Mouse (Mus musculus) heart, embryonic 15.5 days (tissue): ENCODE results near the gene Pde4b. TPM values are rescaled to one million over a fixed set of nuclear protein-coding genes. Genes with fewer than 3 reads are reported as not detected.
"Not testable (repeated sequence)": the region's sequence is repeated elsewhere in the genome, so short reads cannot be mapped to it uniquely, and the experiment has no call there.

Experiments used
- ATAC-seq: fragments of 200-750 bp; cut with Nextera tagmentation; replicated peaks from 2 replicates; pipeline ENCODE4 v1.8.0; 2017; ENCODE audit warnings: low read depth, moderate TSS enrichment; ENCODE audit not compliant: insufficient number of reproducible peaks, insufficient read depth, low FRiP score
- H3K27ac ChIP-seq: fragments of 300-500 bp; sonication (generic); 2 replicates; pipeline ENCODE4 v1.5.1; 2015; ENCODE audit warnings: mild to moderate bottlenecking, inconsistent platforms
- H3K27me3 ChIP-seq: fragments of 300-500 bp; sonication (generic); 2 replicates; pipeline ENCODE4 v1.6.1; 2015; ENCODE audit warnings: inconsistent platforms
- H3K36me3 ChIP-seq: fragments of 300-500 bp; sonication (generic); 2 replicates; pipeline ENCODE4 v1.6.1; 2015; ENCODE audit warnings: mild to moderate bottlenecking, inconsistent platforms
- H3K4me1 ChIP-seq: fragments of 300-500 bp; sonication (generic); replicated peaks from 2 replicates; pipeline ENCODE4 v1.6.1; 2015; ENCODE audit warnings: inconsistent platforms
- H3K4me2 ChIP-seq: fragments of 300-500 bp; sonication (generic); 2 replicates; pipeline ENCODE4 v1.6.1; 2015; ENCODE audit warnings: inconsistent platforms, mild to moderate bottlenecking, moderate library complexity
- H3K4me3 ChIP-seq: fragments of 300-500 bp; sonication (generic); 2 replicates; pipeline ENCODE4 v1.5.1; 2015; ENCODE audit warnings: mild to moderate bottlenecking, inconsistent platforms
- H3K9ac ChIP-seq: fragments of 300-500 bp; sonication (generic); 2 replicates; pipeline ENCODE4 v1.6.1; 2015; ENCODE audit warnings: mild to moderate bottlenecking, inconsistent platforms
- H3K9me3 ChIP-seq: fragments of 300-500 bp; sonication (generic); replicated peaks from 2 replicates; pipeline ENCODE4 v1.6.1; 2016; ENCODE audit warnings: inconsistent platforms
- WGBS: fragments of 180-500 bp; shearing (Covaris S2); methylation state at CpG from one replicate; pipeline ENCODE4 v1.1.7; 2015; ENCODE audit warnings: mixed read lengths; 5-methylcytosine and 5-hydroxymethylcytosine counted together
- polyA plus RNA-seq: library from polyadenylated mRNA; unstranded; fragments of >200 nt; fragmentation: Nextera tagmentation; extraction: Ambion mirVana; gene quantifications from 2 replicates; pipeline ENCODE4 v1.2.1, GENCODE M21; 2015

Pde4b gene
- polyA plus RNA-seq, 1 experiment from 2014 or later = 24.6 TPM

- H3K4me2 ChIP-seq = peak overlapping the region; percentile 37
- no peak for ATAC-seq
- no peaks in the 10 kb centered on the region for H3K27me3 ChIP-seq
- 37% methylated on average over 4 of the region's 4 CpGs for WGBS
- no peak overlapping the region for H3K4me3 ChIP-seq
- H3K9me3 ChIP-seq = no peaks in the 10 kb centered on the region
- H3K27ac ChIP-seq = peak overlapping the region; percentile 68
- peak overlapping the region; percentile 36; the same call in 1 of the 2 replicates for H3K9ac ChIP-seq
- peaks cover 25% of the 10 kb centered on the region for H3K4me1 ChIP-seq
- no peaks in the 10 kb centered on the region for H3K36me3 ChIP-seq
These were observed 399.0 kb downstream of the Pde4b start for GRCm38 (mm10) chr4:102486134-102486920.

DNA sequence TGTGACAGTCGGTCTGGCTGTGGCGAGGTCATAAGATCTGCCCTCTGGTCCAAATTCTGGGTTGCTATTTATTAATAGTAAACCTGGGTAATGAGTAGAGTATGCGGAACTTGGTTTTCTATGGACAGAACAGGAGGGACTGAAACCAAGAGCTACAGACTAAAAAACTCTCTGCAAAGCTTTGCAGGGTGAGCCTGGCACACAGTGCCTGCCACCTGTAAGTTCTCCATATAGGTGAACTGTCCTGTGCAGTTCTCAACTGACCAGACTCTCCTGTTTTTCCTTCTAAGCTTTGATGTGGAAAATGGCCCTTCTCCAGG, 399.5 kb downstream of the Pde4b start:
- peak overlapping the region; percentile 36; the same call in 1 of the 2 replicates for H3K9ac ChIP-seq
- H3K27ac ChIP-seq = peak overlapping the region; percentile 68
- WGBS = 48% methylated on average over 3 of the region's 3 CpGs
- no peaks in the 10 kb centered on the region for H3K27me3 ChIP-seq
- peaks cover 25% of the 10 kb centered on the region for H3K4me1 ChIP-seq
- ATAC-seq = peak; percentile 37; the same call in 1 of the 2 replicates
- H3K4me2 ChIP-seq = peak overlapping the region; percentile 37
- no peaks in the 10 kb centered on the region for H3K9me3 ChIP-seq
- no peaks in the 10 kb centered on the region for H3K36me3 ChIP-seq
- H3K4me3 ChIP-seq = peak overlapping the region; percentile 4; the same call in 1 of the 2 replicates

- Histone ChIP-seq H3K36me3 (no peaks in the 10 kb centered on the region), H3K27me3 (no peaks in the 10 kb centered on the region), H3K4me3 (no peak overlapping the region), H3K9ac (no peak overlapping the region), H3K4me1 (peaks cover 25% of the 10 kb centered on the region), H3K9me3 (no peaks in the 10 kb centered on the region), H3K27ac (peak overlapping the region; percentile 68; the same call in 1 of the 2 replicates), H3K4me2 (no peak overlapping the region)
- 29% methylated on average over 2 of the region's 2 CpGs for WGBS
- ATAC-seq = no peak
These were observed 400.7 kb downstream of the Pde4b start for GRCm38 (mm10) chr4:102488000-102488399.

- no peak for ATAC-seq
- H3K36me3 ChIP-seq = no peaks in the 10 kb centered on the region
- no peaks in the 10 kb centered on the region for H3K9me3 ChIP-seq
- H3K4me2 ChIP-seq = no peak overlapping the region
- H3K27ac ChIP-seq = no peak overlapping the region
- H3K4me3 ChIP-seq = no peak overlapping the region
- peaks cover 35% of the 10 kb centered on the region for H3K4me1 ChIP-seq
- WGBS = 76% methylated on average over 11 of the region's 11 CpGs
- no peaks in the 10 kb centered on the region for H3K27me3 ChIP-seq
- no peak overlapping the region for H3K9ac ChIP-seq
These were observed 404.3 kb downstream of the Pde4b start for GRCm38 (mm10) chr4:102491468-102492123.

DNA sequence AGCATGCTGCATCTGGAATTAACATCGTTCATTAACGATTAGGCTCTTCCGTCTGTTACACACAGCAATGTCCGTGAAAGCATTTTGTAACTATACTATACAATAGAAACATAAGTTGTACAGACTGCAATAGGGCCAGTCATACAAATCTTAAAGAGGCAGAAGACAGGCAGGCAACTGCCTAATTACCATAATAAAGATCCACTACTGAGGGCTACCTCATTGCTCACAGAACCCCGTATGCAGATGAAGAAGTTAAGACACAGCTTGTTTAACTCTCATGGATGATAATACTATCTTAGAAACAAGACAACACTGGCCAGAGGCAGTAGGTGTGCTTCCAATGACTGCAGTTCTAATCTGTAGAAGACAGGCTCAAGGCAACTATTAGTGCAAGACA, 405.6 kb downstream of the Pde4b start:
- H3K9me3 ChIP-seq = no peaks in the 10 kb centered on the region

GRCm38 (mm10) chr4:102493342-102494128, 406.2 kb downstream of the Pde4b start:
- H3K4me2 ChIP-seq = no peak overlapping the region
- no peaks in the 10 kb centered on the region for H3K9me3 ChIP-seq
- H3K27ac ChIP-seq = no peak overlapping the region
- no peaks in the 10 kb centered on the region for H3K27me3 ChIP-seq
- H3K4me1 ChIP-seq = peaks cover 21% of the 10 kb centered on the region
- H3K9ac ChIP-seq = no peak overlapping the region
- no peak overlapping the region for H3K4me3 ChIP-seq
- no peaks in the 10 kb centered on the region; the same call in 1 of the 2 replicates for H3K36me3 ChIP-seq
- no peak for ATAC-seq
- WGBS = 58% methylated on average over 4 of the region's 4 CpGs

More for the DNA sequence above, 405.6 kb downstream of the Pde4b start:
- Histone ChIP-seq H3K9ac (no peak overlapping the region), H3K27ac (no peak overlapping the region), H3K4me2 (no peak overlapping the region), H3K36me3 (no peaks in the 10 kb centered on the region; the same call in 1 of the 2 replicates), H3K27me3 (no peaks in the 10 kb centered on the region), H3K4me1 (peaks cover 25% of the 10 kb centered on the region), H3K4me3 (no peak overlapping the region)
- WGBS = 92% methylated on average over 5 of the region's 5 CpGs
- ATAC-seq = no peak

DNA sequence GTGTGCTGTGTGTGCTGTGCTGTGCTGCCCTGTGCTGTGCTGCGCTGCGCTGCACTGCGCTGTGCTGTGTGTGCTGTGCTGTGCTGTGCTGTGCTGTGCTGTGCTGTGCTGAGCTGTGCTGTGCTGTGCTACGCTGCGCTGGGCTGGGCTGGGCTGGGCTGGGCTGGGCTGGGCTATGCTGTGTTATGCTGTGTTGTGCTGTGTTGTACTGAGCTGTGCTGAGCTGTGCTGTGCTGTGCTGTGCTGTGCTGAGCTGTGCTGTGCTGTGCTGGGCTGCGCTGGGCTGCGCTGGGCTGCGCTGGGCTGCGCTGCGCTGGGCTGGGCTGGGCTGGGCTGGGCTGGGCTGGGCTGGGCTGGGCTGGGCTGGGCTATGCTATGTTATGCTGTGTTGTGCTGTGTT, 406.9 kb downstream of the Pde4b start:
- not testable (repeated sequence) for H3K9ac ChIP-seq, H3K4me3 ChIP-seq, H3K27ac ChIP-seq, H3K9me3 ChIP-seq, H3K36me3 ChIP-seq, H3K27me3 ChIP-seq, H3K4me2 ChIP-seq, ATAC-seq
- peaks cover 18% of the 10 kb centered on the region for H3K4me1 ChIP-seq
- 81% methylated on average over 10 of the region's 10 CpGs for WGBS

- Histone ChIP-seq H3K27ac (peak overlapping the region; percentile 31; the same call in 1 of the 2 replicates), H3K9ac (no peak overlapping the region), H3K27me3 (no peaks in the 10 kb centered on the region), H3K4me2 (no peak overlapping the region), H3K4me3 (no peak overlapping the region), H3K9me3 (no peaks in the 10 kb centered on the region), H3K4me1 (peaks cover 18% of the 10 kb centered on the region), H3K36me3 (no peaks in the 10 kb centered on the region; the same call in 1 of the 2 replicates)
- 62% methylated on average over 5 of the region's 5 CpGs for WGBS
- ATAC-seq = no peak
These were observed 407.7 kb downstream of the Pde4b start for GRCm38 (mm10) chr4:102495001-102495400.

GRCm38 (mm10) chr4:102495474-102495873, 408.1 kb downstream of the Pde4b start:
- H3K9me3 ChIP-seq = no peaks in the 10 kb centered on the region
- no peak for ATAC-seq
- no peak overlapping the region for H3K4me2 ChIP-seq
- no peak overlapping the region for H3K9ac ChIP-seq
- peaks cover 18% of the 10 kb centered on the region for H3K4me1 ChIP-seq
- no peaks in the 10 kb centered on the region; the same call in 1 of the 2 replicates for H3K36me3 ChIP-seq
- WGBS = 63% methylated on average over 5 of the region's 5 CpGs
- H3K4me3 ChIP-seq = no peak overlapping the region
- H3K27ac ChIP-seq = peak overlapping the region; percentile 31; the same call in 1 of the 2 replicates
- H3K27me3 ChIP-seq = no peaks in the 10 kb centered on the region

GRCm38 (mm10) chr4:102496269-102497177, 409.2 kb downstream of the Pde4b start:
- no peak overlapping the region for H3K4me2 ChIP-seq
- no peaks in the 10 kb centered on the region for H3K27me3 ChIP-seq
- ATAC-seq = no peak
- H3K36me3 ChIP-seq = no peaks in the 10 kb centered on the region; the same call in 1 of the 2 replicates
- peaks cover 18% of the 10 kb centered on the region for H3K4me1 ChIP-seq
- no peaks in the 10 kb centered on the region for H3K9me3 ChIP-seq
- 69% methylated on average over 20 of the region's 20 CpGs for WGBS
- H3K9ac ChIP-seq = no peak overlapping the region
- peak overlapping the region; percentile 42; the same call in 1 of the 2 replicates for H3K27ac ChIP-seq
- no peak overlapping the region for H3K4me3 ChIP-seq
